Mouse (Mus musculus): ENCODE data around the gene Tfdp2.
"Not testable (repeated sequence)": the region's sequence is repeated elsewhere in the genome, so short reads cannot be mapped to it uniquely, and the experiment has no call there.

The Tfdp2 gene

DNA sequence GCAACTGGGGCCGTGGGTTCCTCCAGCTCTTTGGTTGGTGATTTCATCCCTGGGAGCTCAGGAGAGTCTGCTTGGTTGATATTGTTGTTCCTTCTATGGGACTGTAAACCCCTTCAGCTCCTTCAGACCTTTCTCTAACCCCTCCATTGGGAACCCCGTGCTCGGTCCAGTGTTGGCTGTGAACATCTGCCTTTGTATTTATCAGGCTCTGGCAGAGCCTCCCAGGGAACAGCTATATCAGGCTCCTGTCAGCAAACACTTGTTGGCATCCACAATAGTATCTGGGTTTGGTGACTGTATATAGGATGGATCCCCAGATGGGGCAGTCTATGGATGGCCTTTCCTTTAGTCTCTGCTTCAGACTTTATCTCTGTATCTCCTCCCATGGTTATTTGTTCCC is 116.0 kb downstream of the Tfdp2 start:
- DNase-seq (ENCODE audit: low spot score): no peak

DNA sequence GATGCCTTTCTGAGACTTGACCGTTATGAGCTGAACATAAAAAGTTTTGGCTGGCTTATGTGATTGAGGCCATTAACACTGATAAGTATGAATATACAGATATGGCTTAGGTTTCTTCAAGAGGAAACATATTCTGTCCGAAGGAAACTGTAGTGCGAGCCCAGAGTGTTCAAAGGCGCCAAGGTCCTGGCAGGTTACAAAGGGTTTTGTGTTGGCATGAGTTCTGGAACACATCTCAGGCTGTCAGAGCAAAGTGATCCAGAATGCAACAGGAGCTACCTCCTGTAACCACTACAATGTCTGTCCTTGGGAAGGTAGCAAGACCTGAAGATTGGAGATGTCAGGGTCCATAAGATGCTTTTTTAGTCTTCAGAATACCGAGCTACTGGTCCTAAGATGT is 123.3 kb downstream of the Tfdp2 start:
- DNase-seq (ENCODE audit: low spot score): no peak

DNA sequence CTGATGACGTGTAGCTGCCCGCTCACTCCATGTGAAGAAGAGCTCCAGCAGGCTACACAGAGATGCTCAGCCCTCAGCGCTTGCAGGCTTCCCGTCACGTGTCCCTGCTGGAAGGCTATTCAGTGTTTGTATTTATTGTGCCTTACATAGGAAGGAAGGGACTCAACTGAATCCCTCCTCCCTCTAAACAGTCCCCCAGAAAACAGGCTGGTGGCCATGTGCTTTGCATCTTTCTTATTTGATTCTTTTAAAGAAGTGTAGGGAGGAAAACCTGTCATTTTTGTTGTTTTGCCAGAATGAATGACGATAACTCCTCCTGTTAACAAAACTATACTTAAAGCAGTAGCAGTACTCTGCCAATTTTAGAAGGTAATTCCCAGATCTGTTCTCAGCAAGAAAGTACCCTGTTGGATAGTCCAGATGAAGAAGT is 124.5 kb downstream of the Tfdp2 start:
- no peak for DNase-seq (ENCODE audit: low spot score)

DNA sequence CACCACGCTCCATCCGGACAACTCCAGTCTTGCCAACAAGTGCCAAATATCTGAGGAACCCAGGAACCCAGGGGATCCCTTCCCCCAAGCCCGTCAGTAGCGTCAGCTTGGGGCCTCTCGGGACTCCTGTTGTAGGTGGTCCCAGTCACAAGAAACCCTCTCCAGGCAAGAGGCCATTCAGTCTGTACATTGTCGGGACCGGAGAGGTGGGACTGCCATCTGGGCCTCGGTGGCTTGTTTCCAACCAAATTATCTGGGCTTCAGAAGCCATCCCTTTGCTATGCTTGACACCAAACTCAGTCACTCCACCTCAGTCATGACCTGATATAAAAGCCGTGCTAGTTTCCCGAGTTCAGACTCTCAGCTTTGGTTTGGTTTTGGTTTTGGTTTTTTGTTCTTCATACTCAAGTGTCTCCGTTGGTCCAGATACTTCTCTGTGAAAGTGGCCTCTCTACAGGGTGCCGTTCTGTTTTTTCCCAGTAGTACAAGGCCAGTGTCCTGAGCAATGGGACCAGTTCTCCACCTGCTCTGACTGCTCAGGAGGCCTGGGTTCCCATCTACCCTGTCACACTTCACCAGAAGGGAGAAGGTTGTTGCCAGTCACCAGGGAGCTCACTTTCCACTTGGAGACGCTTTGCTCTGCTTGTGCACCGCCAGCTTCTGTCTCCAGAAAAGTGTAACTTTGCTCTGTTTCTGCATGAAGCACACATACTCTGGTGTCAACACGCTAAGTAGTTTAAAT is 126.5 kb downstream of the Tfdp2 start:
- DNase-seq (ENCODE audit: low spot score): no peak

DNA sequence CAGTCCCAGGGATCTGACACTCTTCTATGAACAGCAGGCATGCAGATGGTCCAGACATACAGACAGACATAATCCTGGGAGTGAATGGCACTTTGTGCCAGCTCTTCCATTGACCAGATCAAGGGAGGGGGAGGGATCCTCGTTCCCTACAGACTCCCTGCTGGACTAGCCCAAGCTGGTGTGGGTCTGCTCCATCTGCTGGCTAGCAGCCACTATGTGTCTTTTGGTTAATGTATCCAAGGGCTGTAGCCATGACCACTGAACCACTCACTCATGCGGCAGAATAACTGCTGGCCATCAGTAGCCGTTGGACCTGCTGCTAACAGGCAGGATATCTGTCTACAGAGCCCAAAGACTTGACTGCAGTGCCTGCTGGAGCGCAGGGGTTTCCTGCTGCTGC is 128.4 kb downstream of the Tfdp2 start:
- no peak for DNase-seq (ENCODE audit: low spot score)

DNA sequence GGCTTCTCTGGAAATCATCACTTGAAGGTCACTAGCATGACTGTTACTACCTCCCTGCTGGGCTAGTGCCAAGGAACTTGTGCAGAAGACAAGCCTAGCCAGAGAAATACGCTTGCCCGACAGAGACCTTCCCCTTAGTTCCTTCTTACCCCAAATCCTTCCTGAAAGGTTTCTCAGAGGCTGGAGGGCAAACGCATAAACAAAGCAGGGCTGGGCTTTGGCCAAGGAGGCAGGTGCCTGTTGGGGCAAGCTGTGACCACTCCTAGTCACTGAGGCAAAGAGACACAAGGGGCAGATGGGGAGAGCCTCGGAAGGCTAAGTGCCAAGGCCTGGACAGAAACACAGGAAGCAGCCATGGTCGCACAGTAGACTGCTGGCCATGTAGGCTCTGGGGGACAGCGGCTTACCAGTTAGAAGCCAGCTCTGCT is 130.4 kb downstream of the Tfdp2 start:
- peak; percentile 24 for DNase-seq (ENCODE audit: low spot score)

DNA sequence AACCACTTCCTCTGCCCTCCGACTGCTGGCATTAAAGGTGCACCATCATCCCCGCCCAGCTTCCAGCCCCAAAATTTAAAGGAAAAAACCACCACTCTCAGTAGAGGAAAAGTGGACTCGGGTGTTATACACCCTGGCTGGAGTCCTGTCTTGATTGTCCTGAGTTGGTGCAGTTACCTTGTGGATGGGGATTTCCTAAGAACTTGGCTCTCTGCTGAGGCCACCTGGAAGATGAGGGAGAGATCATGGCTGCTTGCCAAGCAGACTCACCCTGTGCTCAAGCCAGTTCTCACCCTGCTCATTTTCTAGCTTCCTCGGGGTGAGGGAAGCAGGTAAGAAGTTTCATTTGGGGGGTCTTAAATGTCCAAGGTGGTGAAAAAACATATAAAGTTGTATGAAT is 132.2 kb downstream of the Tfdp2 start:
- DNase-seq (ENCODE audit: low spot score): no peak

DNA sequence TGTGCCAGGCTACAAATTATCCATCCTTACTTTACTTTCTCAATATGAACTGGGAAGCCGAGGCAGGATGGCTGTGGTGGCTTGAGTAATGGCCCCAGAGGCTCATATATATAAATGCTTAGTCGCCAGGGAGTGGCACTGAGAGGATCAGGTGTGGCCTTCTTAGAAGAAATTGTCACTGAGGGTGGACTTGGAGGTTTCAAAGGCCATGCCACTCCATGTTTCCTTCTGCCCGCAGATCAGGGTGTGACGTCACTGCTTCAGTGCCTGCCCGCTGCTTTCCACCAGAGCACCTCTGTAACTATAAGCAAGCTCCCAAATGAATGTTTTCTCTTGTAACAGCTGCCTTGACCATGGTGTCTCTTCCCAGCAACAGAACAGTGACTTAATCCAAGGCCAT is 135.1 kb downstream of the Tfdp2 start:
- no peak for DNase-seq (ENCODE audit: low spot score)

DNA sequence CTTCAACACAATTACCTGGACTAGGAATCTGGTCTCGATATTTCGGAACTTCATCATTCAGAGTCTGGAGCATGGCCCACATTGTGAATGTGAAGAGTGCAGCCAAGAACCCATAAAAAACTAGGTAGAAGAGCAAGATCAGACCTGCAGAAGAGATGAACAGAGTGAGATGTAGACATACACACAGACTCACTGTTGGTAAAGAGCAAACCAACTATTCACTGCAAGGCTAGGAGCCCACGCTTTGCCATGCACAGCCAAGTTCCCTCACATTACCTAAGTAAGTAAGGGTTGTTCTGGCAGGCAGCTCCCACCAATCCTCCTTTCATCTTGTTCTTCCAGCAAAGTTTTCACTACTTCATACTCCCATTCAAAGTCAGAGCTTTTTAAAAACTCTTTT is 149.7 kb downstream of the Tfdp2 start:
- DNase-seq (ENCODE audit: low spot score): no peak

DNA sequence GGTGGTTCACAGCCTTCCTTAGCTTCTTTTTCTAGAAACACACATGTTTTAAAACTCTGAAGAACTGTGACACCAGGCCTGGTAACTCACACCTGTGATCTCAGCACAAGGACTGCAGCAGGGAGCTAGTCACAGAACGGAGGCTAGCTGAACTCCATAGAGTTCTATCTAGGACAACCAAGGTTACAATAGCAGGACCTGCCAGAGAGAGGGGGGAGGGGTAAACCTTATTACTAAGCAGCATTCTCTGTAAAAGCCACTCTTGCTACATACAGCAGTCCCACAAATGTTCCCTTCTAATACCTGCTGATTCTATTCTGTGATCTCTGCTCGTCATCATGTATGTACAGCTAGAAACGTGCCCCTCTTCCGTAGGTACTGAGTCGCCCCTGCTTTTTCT is 152.8 kb downstream of the Tfdp2 start:
- no peak for DNase-seq (ENCODE audit: low spot score)

DNA sequence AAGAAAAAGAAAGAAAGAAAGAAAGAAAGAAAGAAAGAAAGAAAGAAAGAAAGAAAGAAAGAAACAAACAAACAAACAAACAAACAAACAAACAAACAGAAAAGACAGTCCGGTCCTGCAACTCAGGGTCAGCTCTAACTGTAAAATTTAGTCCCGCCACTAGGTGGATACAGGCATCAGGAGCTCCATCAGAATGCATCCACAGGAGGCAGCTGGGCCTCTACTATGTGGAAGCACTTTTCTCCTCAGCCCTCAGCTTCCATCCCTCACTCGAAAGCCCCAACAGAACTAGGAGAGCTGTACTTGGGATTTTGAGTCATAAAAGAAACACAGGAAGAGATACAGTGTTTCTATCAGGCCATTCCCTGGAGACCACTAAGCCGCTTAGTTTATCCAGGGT is 153.9 kb downstream of the Tfdp2 start:
- peak; percentile 46 for DNase-seq (ENCODE audit: low spot score)

DNA sequence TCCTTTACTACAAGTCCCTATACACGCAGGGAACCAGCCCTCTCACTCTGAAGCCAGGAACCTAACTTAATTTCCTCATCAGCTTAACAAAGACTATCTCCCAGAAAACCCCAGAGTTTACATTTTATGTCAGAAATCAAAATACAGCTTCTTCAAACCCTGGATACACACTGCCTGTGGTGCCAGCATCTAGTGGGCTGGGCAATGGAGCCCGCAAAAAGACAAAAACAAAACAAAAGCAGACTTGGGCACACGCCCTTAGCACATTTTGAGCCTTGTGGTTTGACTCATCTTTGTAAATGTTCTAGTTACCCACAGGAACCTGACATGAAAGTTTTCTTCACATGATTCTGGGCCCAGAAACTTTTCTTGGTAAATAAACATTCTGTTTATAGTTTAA is 154.4 kb downstream of the Tfdp2 start:
- no peak for DNase-seq (ENCODE audit: low spot score)

DNA sequence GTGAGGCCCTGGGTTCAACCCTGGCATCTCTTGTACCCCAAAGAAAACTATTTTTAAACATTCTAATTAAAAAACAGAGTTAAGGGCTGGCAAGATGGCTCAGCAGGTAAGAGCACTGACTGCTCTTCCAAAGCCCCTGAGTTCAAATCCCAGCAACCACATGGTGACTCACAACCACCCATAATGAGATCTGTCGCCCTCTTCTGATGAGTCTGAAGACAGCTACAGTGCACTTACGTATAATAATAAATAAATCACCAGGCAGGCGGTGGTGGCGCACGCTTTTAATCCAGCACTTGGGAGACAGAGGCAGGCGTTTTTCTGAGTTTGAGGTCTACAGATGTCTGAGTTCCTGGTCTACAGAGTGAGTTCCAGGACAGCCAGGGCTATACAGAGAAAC is 155.7 kb downstream of the Tfdp2 start:
- not testable (repeated sequence) for DNase-seq (ENCODE audit: low spot score)

DNA sequence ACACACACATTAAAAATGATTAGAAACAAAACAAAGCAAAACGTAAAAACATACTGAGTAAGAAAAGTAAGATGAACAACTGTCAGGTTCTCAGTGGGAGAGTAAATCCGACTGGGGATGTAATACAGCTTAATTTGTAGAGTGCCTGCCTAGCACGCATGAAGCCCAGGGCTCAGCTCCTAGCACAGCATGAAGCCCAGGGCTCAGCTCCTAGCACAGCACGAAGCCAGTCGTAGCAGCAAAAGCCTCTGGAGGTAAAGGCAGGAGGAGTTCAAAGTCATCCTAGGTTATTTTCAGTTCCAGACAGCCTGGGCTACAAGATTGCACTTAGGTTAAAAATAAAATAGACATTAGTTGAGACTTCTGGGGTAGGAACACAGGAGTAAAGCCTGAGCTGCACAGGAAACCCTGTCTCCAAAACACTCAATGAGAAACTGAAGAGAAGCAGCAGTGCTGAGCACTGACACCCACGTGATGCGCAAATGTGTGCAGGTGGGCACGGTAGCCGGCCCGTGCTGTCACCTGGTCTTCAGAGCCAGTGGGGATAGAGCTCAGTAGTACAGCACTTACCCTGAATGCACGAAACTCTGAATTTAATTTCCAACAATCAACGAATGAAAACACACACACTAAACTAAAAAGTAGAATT is 157.2 kb downstream of the Tfdp2 start:
- no peak for DNase-seq (ENCODE audit: low spot score)

DNA sequence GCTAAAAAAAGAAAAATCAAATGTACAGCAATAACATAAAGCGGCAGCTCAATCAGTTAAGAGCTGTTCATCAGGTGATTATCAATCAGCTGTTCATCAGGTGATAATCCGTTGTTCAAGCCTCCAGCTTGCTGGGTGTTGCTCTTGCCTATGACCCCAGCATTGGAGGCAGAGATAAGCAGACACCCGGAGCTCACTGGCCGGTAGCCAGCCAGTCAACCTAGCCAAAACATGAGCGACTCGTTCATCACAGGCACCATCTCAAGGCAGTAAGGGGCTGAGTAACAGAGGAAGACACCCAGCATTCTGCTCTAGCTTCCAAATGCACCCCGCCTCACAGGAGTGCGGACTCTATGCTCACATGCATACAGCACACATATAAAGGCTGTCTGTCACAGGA is 157.7 kb downstream of the Tfdp2 start:
- no peak for DNase-seq (ENCODE audit: low spot score)

DNA sequence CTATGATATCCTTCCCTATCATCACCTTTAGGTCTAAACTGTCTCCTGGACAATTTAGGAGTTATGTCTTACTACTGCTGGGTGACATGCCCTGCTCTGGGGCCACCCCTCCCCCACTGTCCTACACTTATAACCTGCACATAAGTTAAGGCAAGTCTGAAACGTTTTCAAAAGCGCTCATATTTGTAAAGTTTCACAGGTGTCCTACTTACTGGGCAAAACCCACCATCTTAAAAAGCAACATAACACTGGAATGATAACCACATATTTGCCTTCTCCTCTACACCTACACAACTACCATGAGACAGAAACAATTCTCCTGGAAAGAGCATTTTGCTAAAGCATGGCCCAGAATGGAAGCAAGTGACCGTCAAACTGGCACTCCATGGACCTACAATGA is 164.0 kb downstream of the Tfdp2 start:
- no peak for DNase-seq (ENCODE audit: low spot score)

DNA sequence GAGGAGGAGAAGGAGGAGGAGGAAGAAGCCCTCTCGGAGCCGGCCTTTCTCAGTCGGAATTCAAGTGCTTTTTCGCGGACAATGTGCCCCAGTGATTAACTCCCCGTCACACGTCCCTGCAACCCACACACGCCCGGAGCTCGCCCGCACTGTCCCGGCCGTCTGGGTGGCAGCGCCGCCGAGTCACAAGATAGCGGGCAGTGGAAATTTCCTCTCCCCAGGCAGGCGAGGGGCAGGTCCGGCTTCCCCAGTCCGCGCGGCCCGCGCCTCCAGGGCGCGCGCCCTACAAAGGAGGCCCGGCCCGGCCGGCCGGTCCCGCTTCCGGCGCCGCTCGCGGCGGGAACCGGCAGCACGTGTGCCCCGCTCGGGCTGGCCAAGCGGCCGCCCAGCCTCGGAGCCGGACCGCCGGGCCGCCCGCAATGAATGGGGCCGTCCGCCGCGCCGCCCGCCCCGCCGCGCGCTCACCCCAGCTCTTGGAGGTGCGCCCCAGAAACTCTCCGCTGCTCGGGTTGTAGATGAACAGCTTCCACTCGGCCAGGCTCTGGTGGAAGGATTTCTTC is 167.6 kb downstream of the Tfdp2 start:
- peak; percentile 57 for DNase-seq (ENCODE audit: low spot score)

DNA sequence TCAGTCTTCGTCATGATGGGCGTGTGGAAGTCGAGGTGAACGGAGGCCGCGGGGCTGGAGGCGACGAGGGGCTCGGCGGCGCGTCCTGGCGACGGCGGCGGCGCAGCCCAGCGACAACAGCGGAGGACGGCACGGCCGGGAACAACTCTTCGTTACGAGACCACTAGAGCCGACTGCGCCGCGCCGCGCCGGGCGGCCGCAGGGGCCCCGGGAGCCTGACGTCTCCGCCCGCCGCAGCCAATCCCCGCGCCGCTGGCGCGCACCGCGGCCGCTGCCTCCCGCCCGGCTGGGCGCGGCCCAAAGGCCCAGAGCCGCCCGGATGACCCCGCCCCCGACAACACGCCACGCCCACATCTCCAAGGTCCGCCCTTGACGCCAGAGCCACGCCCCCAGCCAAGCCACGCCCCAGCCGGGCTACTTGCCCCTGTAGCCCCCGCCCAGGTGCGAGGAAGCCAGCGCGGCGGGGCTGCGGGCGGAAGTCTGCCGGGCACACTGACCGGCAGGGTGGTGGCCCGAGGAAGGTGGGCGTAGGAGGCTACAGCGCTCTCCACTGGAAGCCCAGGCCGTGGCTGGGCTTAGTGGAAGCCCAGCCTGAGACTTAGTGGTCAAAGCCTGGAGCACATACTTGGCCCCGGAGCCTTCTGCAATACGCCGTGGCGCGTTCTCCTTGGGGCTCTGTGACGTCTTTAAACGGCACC is 168.2 kb downstream of the Tfdp2 start, which contains the start of gene Atp1b3:
TSS of gene Atp1b3 (minus strand) at position 302 of the 698 bp plus-strand sequence.
- DNase-seq (ENCODE audit: low spot score): peak; percentile 100

DNA sequence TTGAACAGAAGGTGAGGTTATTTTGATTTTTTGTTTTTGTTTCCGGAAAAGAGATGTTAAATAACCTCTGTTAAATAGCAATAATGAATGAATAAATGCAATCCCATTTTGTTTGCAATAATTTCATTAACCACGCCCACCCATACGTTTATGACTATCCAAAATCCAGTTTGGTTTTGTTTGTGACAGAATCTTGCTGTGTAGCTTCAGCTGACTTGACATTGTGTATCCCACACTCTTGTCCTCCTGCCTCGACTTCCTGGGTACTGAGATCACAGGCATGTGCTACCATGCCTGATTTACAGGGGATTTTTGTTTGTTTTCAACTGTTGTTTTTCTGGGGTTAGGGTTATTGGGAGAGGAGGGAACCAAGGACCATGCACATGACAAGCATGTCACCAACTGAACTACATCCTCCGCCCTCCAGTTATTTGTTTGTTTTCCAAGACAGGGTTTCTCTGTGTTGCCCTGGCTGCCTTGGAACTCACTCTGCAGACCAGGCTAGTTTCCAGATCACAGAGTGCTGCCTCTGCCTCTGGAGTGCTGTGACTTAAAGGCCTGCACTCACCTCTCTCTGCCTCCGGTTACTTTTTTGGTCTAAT is 169.3 kb downstream of the Tfdp2 start:
- DNase-seq (ENCODE audit: low spot score): no peak

DNA sequence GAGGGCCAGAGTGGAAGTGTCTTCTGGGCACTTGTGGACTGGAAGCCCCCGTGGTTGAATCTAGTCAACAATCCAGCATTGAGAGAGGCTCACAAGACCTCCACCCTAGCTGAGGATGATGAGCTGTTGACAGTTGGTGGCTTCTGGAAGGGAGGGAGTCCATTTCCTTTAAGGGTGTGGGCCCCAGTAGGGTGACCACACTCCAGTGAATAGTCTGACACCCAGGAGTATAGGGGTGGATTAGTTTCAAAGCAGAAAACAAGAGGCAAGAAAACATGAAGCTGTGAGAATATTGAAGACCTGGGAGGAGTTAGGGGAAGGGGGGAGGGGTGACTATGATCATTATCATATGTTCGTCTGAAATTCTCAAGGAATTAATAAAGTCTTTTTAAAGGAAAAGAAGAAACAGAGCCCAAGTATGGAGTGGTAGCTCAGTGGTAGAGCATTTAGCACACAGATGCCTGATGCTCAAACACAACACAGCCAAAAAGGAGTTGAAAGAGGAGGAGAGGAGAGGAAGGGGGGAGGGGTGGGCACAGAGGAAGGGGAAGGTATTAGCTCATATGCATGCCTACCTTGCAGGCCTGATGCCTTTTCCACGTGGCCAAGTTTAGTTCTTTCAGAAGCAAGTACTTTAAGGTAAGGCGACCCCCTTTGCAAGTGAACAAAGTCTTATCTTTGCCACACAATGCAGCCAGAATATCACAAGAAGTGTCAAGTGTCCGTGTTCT is 173.7 kb downstream of the Tfdp2 start:
- DNase-seq (ENCODE audit: low spot score): no peak

DNA sequence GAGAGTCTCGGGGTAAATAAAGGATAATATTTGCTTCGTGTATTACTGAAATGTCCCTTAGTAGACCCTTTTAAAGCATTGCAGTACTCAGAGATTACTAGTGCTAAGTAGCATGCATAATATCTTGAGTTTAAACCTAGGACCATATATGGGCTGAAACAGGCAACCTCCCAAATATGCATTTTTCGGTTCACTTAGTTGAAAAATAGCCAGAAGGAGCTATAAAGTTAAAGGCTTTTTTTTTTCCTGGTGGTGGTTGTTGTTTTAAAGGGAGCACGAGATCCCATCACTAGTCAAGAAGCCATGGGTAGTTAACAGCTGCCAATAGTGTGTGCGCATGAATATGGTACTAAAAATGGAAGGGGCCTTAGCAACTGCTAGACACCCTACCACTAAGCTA is 175.0 kb downstream of the Tfdp2 start:
- no peak for DNase-seq (ENCODE audit: low spot score)
